Mouse (Mus musculus) kidney, postnatal 0 days (tissue): ENCODE measurements around the gene Atf1. TPM values are rescaled to one million over a fixed set of nuclear protein-coding genes. Genes with fewer than 3 reads are reported as not detected.
"Not testable (repeated sequence)": the region's sequence is repeated elsewhere in the genome, so short reads cannot be mapped to it uniquely, and the experiment has no call there.

Experiments used
- ATAC-seq: fragments of 200-750 bp; cut with Nextera tagmentation; replicated peaks from 2 replicates; pipeline ENCODE4 v1.8.0; 2017; ENCODE audit warnings: low read depth, moderate number of reproducible peaks, moderate TSS enrichment, moderate library complexity; ENCODE audit not compliant: low FRiP score
- DNase-seq: peaks from one replicate; pipeline ENCODE4 v3.0.0-alpha.2; 2016; ENCODE audit warnings: low spot score
- H3K27ac ChIP-seq: fragments of 300-500 bp; sonication (generic); 2 replicates; pipeline ENCODE4 v1.5.1; 2014; ENCODE audit warnings: mild to moderate bottlenecking
- H3K27me3 ChIP-seq: fragments of 300-500 bp; sonication (generic); 2 replicates; pipeline ENCODE4 v1.6.1; 2014; ENCODE audit warnings: low read length, mixed read lengths; ENCODE audit not compliant: insufficient read depth
- H3K36me3 ChIP-seq: fragments of 300-500 bp; sonication (generic); 2 replicates; pipeline ENCODE4 v1.6.1; 2014; ENCODE audit warnings: low read length, mixed read lengths; ENCODE audit not compliant: insufficient read depth
- H3K4me1 ChIP-seq: fragments of 300-500 bp; sonication (generic); replicated peaks from 2 replicates; pipeline ENCODE4 v1.6.1; 2014; ENCODE audit warnings: antibody characterized with exemption, low read length, mixed read lengths; ENCODE audit not compliant: insufficient read depth
- H3K4me2 ChIP-seq: fragments of 300-500 bp; sonication (generic); 2 replicates; pipeline ENCODE4 v1.6.1; 2014; ENCODE audit warnings: mild to moderate bottlenecking, low read length, moderate library complexity, mixed read lengths
- H3K4me3 ChIP-seq: fragments of 300-500 bp; sonication (generic); replicated peaks from 2 replicates; pipeline ENCODE4 v1.5.1; 2014; ENCODE audit warnings: low read depth, low read length
- H3K9ac ChIP-seq: fragments of 300-500 bp; sonication (generic); 2 replicates; pipeline ENCODE4 v1.6.1; 2014; ENCODE audit warnings: low read depth, low read length
- H3K9me3 ChIP-seq: fragments of 300-500 bp; sonication (generic); replicated peaks from 2 replicates; pipeline ENCODE4 v1.6.1; 2016; ENCODE audit warnings: low read length, inconsistent platforms, mixed read lengths
- CTCF ChIP-seq: IDR thresholded peaks from 2 replicates; pipeline ENCODE4 v1.5.1; 2016; ENCODE audit warnings: antibody characterized with exemption, low read depth, mild to moderate bottlenecking, moderate library complexity
- WGBS: fragments of 180-500 bp; shearing (Covaris S2); extraction: QIAGEN DNeasy Blood & Tissue Kit; methylation state at CpG from one replicate; pipeline ENCODE4 v1.1.7; 2014; 5-methylcytosine and 5-hydroxymethylcytosine counted together
- polyA plus RNA-seq: library from polyadenylated mRNA; unstranded; fragments of >200 nt; fragmentation: Nextera tagmentation; extraction: Ambion mirVana; gene quantifications from 2 replicates; pipeline ENCODE4 v1.2.1, GENCODE M21; 2015

Atf1 gene
- polyA plus RNA-seq, 1 experiment from 2014 or later, result 30.2 TPM

- DNase-seq, result no peak
- TF ChIP-seq CTCF, result no peak
- Histone ChIP-seq H3K4me1 (no peaks in the 10 kb centered on the region), H3K27me3 (no peaks in the 10 kb centered on the region), H3K36me3 (peaks cover 68% of the 10 kb centered on the region), H3K9ac (no peak overlapping the region), H3K9me3 (no peaks in the 10 kb centered on the region), H3K4me2 (no peak overlapping the region), H3K27ac (no peak overlapping the region), H3K4me3 (no peak overlapping the region)
- no peak for ATAC-seq
- 77% methylated on average over 6 of the region's 6 CpGs for WGBS
Measured at GRCm38 (mm10) chr15:100251153-100251780, 23.6 kb downstream of the Atf1 start.

GRCm38 (mm10) chr15:100256386-100256785 is 28.8 kb downstream of the Atf1 start:
- no peak for TF ChIP-seq CTCF
- Histone ChIP-seq H3K9me3 (no peaks in the 10 kb centered on the region), H3K27ac (no peak overlapping the region), H3K9ac (no peak overlapping the region), H3K36me3 (peaks cover 66% of the 10 kb centered on the region), H3K4me3 (no peak overlapping the region), H3K4me1 (no peaks in the 10 kb centered on the region), H3K27me3 (no peaks in the 10 kb centered on the region), H3K4me2 (no peak overlapping the region)
- no peak for ATAC-seq
- WGBS, result 85% methylated on average over 6 of the region's 6 CpGs
- DNase-seq, result no peak

- H3K27me3 ChIP-seq, result no peaks in the 10 kb centered on the region
- no peak for ATAC-seq
- 83% methylated on average over 5 of the region's 5 CpGs for WGBS
- no peak overlapping the region for H3K27ac ChIP-seq
- peaks cover 61% of the 10 kb centered on the region for H3K36me3 ChIP-seq
- no peak for DNase-seq
- H3K4me2 ChIP-seq, result no peak overlapping the region
- no peak for TF ChIP-seq CTCF
- H3K9me3 ChIP-seq, result no peaks in the 10 kb centered on the region
- no peak overlapping the region for H3K4me3 ChIP-seq
- H3K9ac ChIP-seq, result no peak overlapping the region
- no peaks in the 10 kb centered on the region for H3K4me1 ChIP-seq
Measured at GRCm38 (mm10) chr15:100257305-100257704, 29.7 kb downstream of the Atf1 start.

GRCm38 (mm10) chr15:100258646-100259425 is 31.2 kb downstream of the Atf1 start:
- no peak for DNase-seq
- Histone ChIP-seq H3K9me3 (no peaks in the 10 kb centered on the region), H3K4me3 (no peak overlapping the region), H3K4me2 (no peak overlapping the region), H3K36me3 (peaks cover 50% of the 10 kb centered on the region), H3K4me1 (no peaks in the 10 kb centered on the region), H3K27ac (no peak overlapping the region), H3K9ac (no peak overlapping the region), H3K27me3 (no peaks in the 10 kb centered on the region)
- 94% methylated on average over 7 of the region's 7 CpGs for WGBS
- no peak for TF ChIP-seq CTCF
- no peak for ATAC-seq

- not testable (repeated sequence) for H3K27ac ChIP-seq, H3K9ac ChIP-seq, H3K27me3 ChIP-seq, H3K4me1 ChIP-seq, H3K4me2 ChIP-seq, DNase-seq, H3K4me3 ChIP-seq, H3K9me3 ChIP-seq, ATAC-seq
- 87% methylated on average over 6 of the region's 7 CpGs for WGBS
- peaks cover 35% of the 10 kb centered on the region for H3K36me3 ChIP-seq
Measured at GRCm38 (mm10) chr15:100260351-100260750, 32.7 kb downstream of the Atf1 start.

GRCm38 (mm10) chr15:100263246-100263905 is 35.8 kb downstream of the Atf1 start:
- 28% methylated on average over 4 of the region's 4 CpGs for WGBS
- Histone ChIP-seq H3K9me3 (no peaks in the 10 kb centered on the region), H3K27me3 (no peaks in the 10 kb centered on the region), H3K36me3 (peaks cover 12% of the 10 kb centered on the region), H3K27ac (no peak overlapping the region), H3K9ac (no peak overlapping the region), H3K4me1 (no peaks in the 10 kb centered on the region), H3K4me2 (no peak overlapping the region), H3K4me3 (no peak overlapping the region)
- TF ChIP-seq CTCF, result peak; percentile 67
- peak; percentile 72 for DNase-seq
- no peak for ATAC-seq
